9 mouse cellular contexts compared by ENCODE assay signal in genomic region chr9:80303518-80303917, GRCm38 (mm10).
DNase-seq lines count a peak whose midpoint lies in the region; ATAC-seq and TF ChIP-seq lines count a peak whose summit lies in the region.
"Had no signal": no experiment of that assay in that cellular context is flagged by ENCODE, and none has a peak within 500 bp of the region (broad histone marks: within the 10 kb centered on the region; RNA-seq: fewer than 3 reads in every experiment).

No protein-coding gene starts in this region.

- WGBS in kidney, embryonic 16.5 days, result 70% methylated on average over 4 of the region's 4 CpGs

- peak; percentile 23 for DNase-seq in adrenal gland, postnatal 10 days
- no peak for DNase-seq in adrenal gland, postnatal 25 days
- DNase-seq in kidney, adult 18-20 months, result peak; percentile 13
- DNase-seq in ES-E14 (ENCODE audit: low read depth, low spot score), result peak; percentile 25
- peak; percentile 56 for DNase-seq in kidney, postnatal 10 days
- no peak for DNase-seq in frontal cortex, postnatal 14 days (ENCODE audit: low spot score in 2 of 2)
- no peak for DNase-seq in Muller cell, postnatal 12 days (ENCODE audit: inconsistent ontology term)

- H3K4me2 ChIP-seq in kidney, embryonic 16.5 days (replicated peaks; ENCODE audit: low read depth, low read length), result no peak overlapping the region
- H3K4me2 ChIP-seq: heart, embryonic 13.5 days had no signal

- no peak for ATAC-seq in kidney, embryonic 16.5 days (ENCODE audit: low FRiP score, low TSS enrichment)

- H3K27me3 ChIP-seq in kidney, embryonic 16.5 days (ENCODE audit: insufficient read depth, low read length), result no peaks in the 10 kb centered on the region
- H3K27me3 ChIP-seq: heart, embryonic 13.5 days had no signal

- no peak overlapping the region for H3K4me3 ChIP-seq in kidney, embryonic 16.5 days (ENCODE audit: low read length)
- H3K4me3 ChIP-seq in ES-E14 (ENCODE audit: insufficient read depth in 1 of 2, low read depth in 1 of 2, low read length in 2 of 2, poor library complexity in 1 of 2, severe bottlenecking in 1 of 2), result no peak overlapping the region
- H3K4me3 ChIP-seq: heart, embryonic 13.5 days had no signal

- in situ Hi-C loops in ES-E14 (cut with MboI; ENCODE audit: low sequenced_read_pairs in 2 of 2, unreplicated experiment in 2 of 2), result no loop called here

- H3K9me3 ChIP-seq in kidney, embryonic 16.5 days (ENCODE audit: low read length), result no peaks in the 10 kb centered on the region
- no peaks in the 10 kb centered on the region for H3K9me3 ChIP-seq in ES-E14 (ENCODE audit: control insufficient read depth, insufficient read depth, low read depth, low read length)
- H3K9me3 ChIP-seq: heart, embryonic 13.5 days had no signal

- no peaks in the 10 kb centered on the region for H3K4me1 ChIP-seq in kidney, embryonic 16.5 days (ENCODE audit: insufficient read depth, low read length)
- no peaks in the 10 kb centered on the region for H3K4me1 ChIP-seq in ES-E14 (ENCODE audit: control insufficient read depth in 2 of 2, insufficient read depth in 2 of 2, low read length in 2 of 2, poor library complexity in 1 of 2)
- H3K4me1 ChIP-seq: heart, embryonic 13.5 days had no signal

- no peak overlapping the region for H3K27ac ChIP-seq in kidney, embryonic 16.5 days (ENCODE audit: low read length)
- no peak overlapping the region for H3K27ac ChIP-seq in ES-E14 (ENCODE audit: insufficient read depth, low read depth, low read length, poor library complexity, severe bottlenecking)
- H3K27ac ChIP-seq: heart, embryonic 13.5 days had no signal

- H3K36me3 ChIP-seq in kidney, embryonic 16.5 days (ENCODE audit: insufficient read depth, low read length), result peaks cover 30% of the 10 kb centered on the region; the same call in 1 of the 2 replicates
- no peaks in the 10 kb centered on the region for H3K36me3 ChIP-seq in ES-E14 (ENCODE audit: control insufficient read depth, insufficient read depth, low read length, poor library complexity, severe bottlenecking)

- H3K9ac ChIP-seq in kidney, embryonic 16.5 days (replicated peaks; ENCODE audit: low read length), result no peak overlapping the region
- H3K9ac ChIP-seq in ES-E14 (ENCODE audit: insufficient read depth, low read depth, low read length, poor library complexity, severe bottlenecking), result no peak overlapping the region
- H3K9ac ChIP-seq: heart, embryonic 13.5 days had no signal

TF ChIP-seq in ES-E14, 5 proteins besides CTCF, POLR2A, EP300 and RAD21:
- TF ChIP-seq CHD2 (IDR thresholded peaks at IDR 0.05; ENCODE audit: low read depth, low read length) (no peak), MAFK (IDR thresholded peaks at IDR 0.05; ENCODE audit: insufficient read depth, low read depth, low read length) (no peak), HCFC1 (IDR thresholded peaks at IDR 0.05; ENCODE audit: borderline replicate concordance, insufficient read depth, low read length) (no peak), ZC3H11A (IDR thresholded peaks at IDR 0.05; ENCODE audit: borderline replicate concordance, low read depth, low read length) (no peak), ZNF384 (IDR thresholded peaks at IDR 0.05; ENCODE audit: low read depth, low read length) (no peak)
TF ChIP-seq in ES-E14: peak in this region for 0.

Comparison
In these comparisons a context has a peak if more than half of its experiments do, and no peak if none do; other contexts are left out.
1. DNase-seq: peak in adrenal gland, postnatal 10 days (single experiment), kidney, adult 18-20 months (single experiment), ES-E14 (single experiment) and kidney, postnatal 10 days (single experiment); none in adrenal gland, postnatal 25 days (single experiment), frontal cortex, postnatal 14 days (0 of 2) and Muller cell, postnatal 12 days (single experiment).